Mouse (Mus musculus): ENCODE results near the gene Ankrd11. TPM values are rescaled to one million over a fixed set of nuclear protein-coding genes. Genes with fewer than 3 reads are reported as not detected.

Gene Ankrd11
- polyA plus RNA-seq, 1 experiment from 2014 or later, result 73.1 TPM

- Histone ChIP-seq H3K36me3 (no peaks in the 10 kb centered on the region), H3K4me3 (no peak overlapping the region), H3K27ac (no peak overlapping the region), H3K9ac (no peak overlapping the region), H3K4me2 (replicated peaks) (no peak overlapping the region), H3K27me3 (no peaks in the 10 kb centered on the region), H3K4me1 (peaks cover 30% of the 10 kb centered on the region), H3K9me3 (no peaks in the 10 kb centered on the region)
- 78% methylated on average over 1 of the region's 1 CpGs for WGBS
- no peak for ATAC-seq (ENCODE audit: insufficient number of reproducible peaks, insufficient read depth, low FRiP score, low TSS enrichment)
Observed at GRCm38 (mm10) chr8:122935118-122935517, 107.0 kb downstream of the Ankrd11 start.

GRCm38 (mm10) chr8:122933973-122934372 lies 108.1 kb downstream of the Ankrd11 start:
- no peak overlapping the region for H3K4me3 ChIP-seq
- H3K4me1 ChIP-seq, result peaks cover 32% of the 10 kb centered on the region
- H3K9me3 ChIP-seq, result no peaks in the 10 kb centered on the region
- no peak overlapping the region for H3K9ac ChIP-seq
- ATAC-seq (ENCODE audit: insufficient number of reproducible peaks, insufficient read depth, low FRiP score, low TSS enrichment), result no peak
- H3K4me2 ChIP-seq (replicated peaks), result no peak overlapping the region
- H3K36me3 ChIP-seq, result no peaks in the 10 kb centered on the region
- no peak overlapping the region for H3K27ac ChIP-seq
- no peaks in the 10 kb centered on the region for H3K27me3 ChIP-seq

- WGBS, result 90% methylated on average over 2 of the region's 2 CpGs
- Histone ChIP-seq H3K4me3 (no peak overlapping the region), H3K27me3 (no peaks in the 10 kb centered on the region), H3K36me3 (no peaks in the 10 kb centered on the region), H3K4me1 (peaks cover 19% of the 10 kb centered on the region), H3K9me3 (no peaks in the 10 kb centered on the region), H3K9ac (no peak overlapping the region), H3K27ac (no peak overlapping the region), H3K4me2 (replicated peaks) (no peak overlapping the region)
- no peak for ATAC-seq (ENCODE audit: insufficient number of reproducible peaks, insufficient read depth, low FRiP score, low TSS enrichment)
Observed at GRCm38 (mm10) chr8:122932561-122932959, 109.5 kb downstream of the Ankrd11 start.

GRCm38 (mm10) chr8:122931834-122932560 lies 110.1 kb downstream of the Ankrd11 start:
- no peak for ATAC-seq (ENCODE audit: insufficient number of reproducible peaks, insufficient read depth, low FRiP score, low TSS enrichment)
- no peaks in the 10 kb centered on the region for H3K36me3 ChIP-seq
- H3K9ac ChIP-seq, result no peak overlapping the region; the same call in 1 of the 2 replicates
- no peak overlapping the region for H3K4me3 ChIP-seq
- H3K4me1 ChIP-seq, result peaks cover 16% of the 10 kb centered on the region; the same call in 1 of the 2 replicates
- H3K9me3 ChIP-seq, result no peaks in the 10 kb centered on the region
- H3K27me3 ChIP-seq, result no peaks in the 10 kb centered on the region
- H3K27ac ChIP-seq, result no peak overlapping the region
- 69% methylated on average over 3 of the region's 3 CpGs for WGBS
- H3K4me2 ChIP-seq (replicated peaks), result no peak overlapping the region

GRCm38 (mm10) chr8:122928631-122929224 lies 113.3 kb downstream of the Ankrd11 start:
- no peak overlapping the region for H3K9ac ChIP-seq
- H3K36me3 ChIP-seq, result no peaks in the 10 kb centered on the region
- H3K9me3 ChIP-seq, result no peaks in the 10 kb centered on the region
- H3K4me3 ChIP-seq, result no peak overlapping the region
- no peak for ATAC-seq (ENCODE audit: insufficient number of reproducible peaks, insufficient read depth, low FRiP score, low TSS enrichment)
- no peak overlapping the region for H3K4me2 ChIP-seq (replicated peaks)
- H3K4me1 ChIP-seq, result peaks cover 19% of the 10 kb centered on the region
- 86% methylated on average over 7 of the region's 7 CpGs for WGBS
- no peaks in the 10 kb centered on the region for H3K27me3 ChIP-seq
- no peak overlapping the region for H3K27ac ChIP-seq

GRCm38 (mm10) chr8:122927841-122928240 lies 114.2 kb downstream of the Ankrd11 start:
- 79% methylated on average over 3 of the region's 3 CpGs for WGBS

GRCm38 (mm10) chr8:122926782-122927181 lies 115.3 kb downstream of the Ankrd11 start:
- H3K36me3 ChIP-seq, result no peaks in the 10 kb centered on the region
- H3K4me1 ChIP-seq, result peaks cover 15% of the 10 kb centered on the region
- no peaks in the 10 kb centered on the region for H3K27me3 ChIP-seq
- no peak overlapping the region for H3K4me2 ChIP-seq (replicated peaks)
- no peaks in the 10 kb centered on the region for H3K9me3 ChIP-seq
- no peak for ATAC-seq (ENCODE audit: insufficient number of reproducible peaks, insufficient read depth, low FRiP score, low TSS enrichment)
- no peak overlapping the region for H3K9ac ChIP-seq
- 82% methylated on average over 7 of the region's 7 CpGs for WGBS
- H3K27ac ChIP-seq, result no peak overlapping the region
- no peak overlapping the region for H3K4me3 ChIP-seq

More at GRCm38 (mm10) chr8:122927841-122928240, 114.2 kb downstream of the Ankrd11 start:
- H3K4me2 ChIP-seq (replicated peaks), result no peak overlapping the region
- H3K9ac ChIP-seq, result no peak overlapping the region
- H3K27me3 ChIP-seq, result no peaks in the 10 kb centered on the region
- H3K27ac ChIP-seq, result no peak overlapping the region
- no peak overlapping the region for H3K4me3 ChIP-seq
- H3K4me1 ChIP-seq, result peaks cover 23% of the 10 kb centered on the region
- H3K36me3 ChIP-seq, result no peaks in the 10 kb centered on the region
- H3K9me3 ChIP-seq, result no peaks in the 10 kb centered on the region
- no peak for ATAC-seq (ENCODE audit: insufficient number of reproducible peaks, insufficient read depth, low FRiP score, low TSS enrichment)

GRCm38 (mm10) chr8:122925939-122926722 lies 115.9 kb downstream of the Ankrd11 start:
- peaks cover 12% of the 10 kb centered on the region for H3K4me1 ChIP-seq

GRCm38 (mm10) chr8:122924091-122924490 lies 118.0 kb downstream of the Ankrd11 start:
- no peak for ATAC-seq (ENCODE audit: insufficient number of reproducible peaks, insufficient read depth, low FRiP score, low TSS enrichment)
- no peaks in the 10 kb centered on the region for H3K27me3 ChIP-seq
- H3K9me3 ChIP-seq, result no peaks in the 10 kb centered on the region
- no peaks in the 10 kb centered on the region for H3K36me3 ChIP-seq
- no peak overlapping the region for H3K4me2 ChIP-seq (replicated peaks)
- no peak overlapping the region for H3K9ac ChIP-seq
- H3K4me1 ChIP-seq, result peaks cover 10% of the 10 kb centered on the region
- no peak overlapping the region for H3K27ac ChIP-seq
- 78% methylated on average over 6 of the region's 6 CpGs for WGBS
- H3K4me3 ChIP-seq, result no peak overlapping the region

More at GRCm38 (mm10) chr8:122925939-122926722, 115.9 kb downstream of the Ankrd11 start:
- H3K27ac ChIP-seq, result no peak overlapping the region
- no peaks in the 10 kb centered on the region for H3K27me3 ChIP-seq
- no peak overlapping the region for H3K4me3 ChIP-seq
- H3K9me3 ChIP-seq, result no peaks in the 10 kb centered on the region
- no peaks in the 10 kb centered on the region for H3K36me3 ChIP-seq
- ATAC-seq (ENCODE audit: insufficient number of reproducible peaks, insufficient read depth, low FRiP score, low TSS enrichment), result no peak
- H3K9ac ChIP-seq, result no peak overlapping the region
- WGBS, result 91% methylated on average over 8 of the region's 8 CpGs
- no peak overlapping the region for H3K4me2 ChIP-seq (replicated peaks)

GRCm38 (mm10) chr8:122923431-122924090 lies 118.5 kb downstream of the Ankrd11 start:
- H3K27me3 ChIP-seq, result no peaks in the 10 kb centered on the region
- WGBS, result 59% methylated on average over 7 of the region's 7 CpGs
- ATAC-seq (ENCODE audit: insufficient number of reproducible peaks, insufficient read depth, low FRiP score, low TSS enrichment), result no peak
- H3K4me3 ChIP-seq, result no peak overlapping the region
- H3K27ac ChIP-seq, result no peak overlapping the region
- no peak overlapping the region for H3K9ac ChIP-seq
- no peaks in the 10 kb centered on the region for H3K36me3 ChIP-seq
- H3K4me2 ChIP-seq (replicated peaks), result no peak overlapping the region
- H3K4me1 ChIP-seq, result peaks cover 16% of the 10 kb centered on the region
- H3K9me3 ChIP-seq, result no peaks in the 10 kb centered on the region

GRCm38 (mm10) chr8:122922945-122923344 lies 119.1 kb downstream of the Ankrd11 start:
- Histone ChIP-seq H3K27ac (no peak overlapping the region), H3K4me1 (peaks cover 22% of the 10 kb centered on the region), H3K27me3 (no peaks in the 10 kb centered on the region), H3K4me2 (replicated peaks) (no peak overlapping the region), H3K4me3 (no peak overlapping the region), H3K9ac (no peak overlapping the region), H3K9me3 (no peaks in the 10 kb centered on the region), H3K36me3 (no peaks in the 10 kb centered on the region)
- no peak for ATAC-seq (ENCODE audit: insufficient number of reproducible peaks, insufficient read depth, low FRiP score, low TSS enrichment)
- 77% methylated on average over 3 of the region's 3 CpGs for WGBS

Measured in embryonic facial prominence, embryonic 12.5 days (tissue).